ENCODE assay signal across 13 mouse cellular contexts in the genomic region with DNA sequence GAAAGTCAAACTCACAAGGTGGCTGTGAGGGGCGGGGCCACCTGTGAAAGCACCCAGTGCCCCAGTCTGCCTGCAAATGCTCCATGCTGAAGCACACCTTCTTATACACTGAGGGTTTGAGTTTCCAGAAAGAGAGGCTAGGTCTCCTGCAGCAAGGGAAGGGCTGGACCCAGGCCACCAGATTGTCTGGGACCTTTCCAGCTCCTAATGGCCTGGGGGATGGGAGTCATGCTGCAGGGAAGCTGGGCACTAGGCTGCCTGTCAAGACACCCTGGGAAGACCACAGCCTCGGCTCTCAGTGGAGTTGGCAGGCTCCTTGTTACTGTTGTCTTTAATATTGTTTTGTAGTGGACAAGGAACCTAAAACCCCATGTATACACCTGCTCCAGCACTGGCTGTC. TPM values are rescaled to one million over a fixed set of nuclear protein-coding genes. Genes with fewer than 3 reads are reported as not detected.
DNase-seq lines count a peak whose midpoint lies in the region; ATAC-seq and TF ChIP-seq lines count a peak whose summit lies in the region.
"Had no signal": no experiment of that assay in that cellular context is flagged by ENCODE, and none has a peak within 500 bp of the region (broad histone marks: within the 10 kb centered on the region; RNA-seq: fewer than 3 reads in every experiment).

No protein-coding gene starts in this region.

- TF ChIP-seq POLR2A in small intestine, adult 2 months (IDR thresholded peaks at IDR 0.05; ENCODE audit: low read depth, low read length): no peak

- no peak for ATAC-seq in forebrain, postnatal 0 days
- ATAC-seq in forebrain, embryonic 14.5 days: no peak
- no peak for ATAC-seq in liver, embryonic 12.5 days
- ATAC-seq in liver, embryonic 11.5 days (replicated peaks; ENCODE audit: low FRiP score): no peak
- no peak for ATAC-seq in heart, embryonic 16.5 days (replicated peaks; ENCODE audit: extremely low read depth, insufficient read depth, low FRiP score)

- no peaks in the 10 kb centered on the region for H3K36me3 ChIP-seq in forebrain, postnatal 0 days (ENCODE audit: insufficient read depth)
- 0 out of 2 replicates have a peak, but pooled peaks cover 4% of the 10 kb centered on the region for H3K36me3 ChIP-seq in forebrain, embryonic 14.5 days (ENCODE audit: control insufficient read depth, insufficient read depth, low read length)
- peaks cover 42% of the 10 kb centered on the region for H3K36me3 ChIP-seq in liver, embryonic 12.5 days
- peaks cover 4% of the 10 kb centered on the region for H3K36me3 ChIP-seq in liver, embryonic 11.5 days (ENCODE audit: control insufficient read depth, insufficient read depth, low read length)
- no peaks in the 10 kb centered on the region for H3K36me3 ChIP-seq in heart, embryonic 16.5 days (ENCODE audit: control insufficient read depth, insufficient read depth)
- H3K36me3 ChIP-seq in small intestine, adult 2 months (ENCODE audit: control insufficient read depth, insufficient read depth, low read length): no peaks in the 10 kb centered on the region

- TF ChIP-seq CTCF in forebrain, postnatal 0 days (IDR thresholded peaks at IDR 0.05; ENCODE audit: low read depth): no peak
- no peak for TF ChIP-seq CTCF in small intestine, adult 2 months (IDR thresholded peaks at IDR 0.05; ENCODE audit: extremely low read depth, insufficient read length, insufficient replicate concordance, low read depth, low read length)

- no peak overlapping the region for H3K27ac ChIP-seq in forebrain, postnatal 0 days (ENCODE audit: low read depth, low read length)
- no peak overlapping the region for H3K27ac ChIP-seq in forebrain, embryonic 14.5 days (ENCODE audit: low read depth, low read length)
- H3K27ac ChIP-seq in liver, embryonic 12.5 days: peak overlapping the region; percentile 54
- no peak overlapping the region for H3K27ac ChIP-seq in liver, embryonic 11.5 days (ENCODE audit: low read depth, low read length)
- H3K27ac ChIP-seq in heart, embryonic 16.5 days (ENCODE audit: low read length): peak overlapping the region; percentile 84
- H3K27ac ChIP-seq in small intestine, adult 2 months (ENCODE audit: insufficient read depth, low read depth, low read length): peak overlapping the region; percentile 53
- H3K27ac ChIP-seq: liver, embryonic 14.5 days; midbrain, embryonic 12.5 days had no signal

- no peak overlapping the region for H3K4me3 ChIP-seq in forebrain, postnatal 0 days (ENCODE audit: low read depth, low read length)
- no peak overlapping the region for H3K4me3 ChIP-seq in forebrain, embryonic 14.5 days (ENCODE audit: low read depth, low read length)
- H3K4me3 ChIP-seq in liver, embryonic 12.5 days: no peak overlapping the region
- H3K4me3 ChIP-seq in liver, embryonic 11.5 days (ENCODE audit: low read depth, low read length): no peak overlapping the region
- no peak overlapping the region for H3K4me3 ChIP-seq in heart, embryonic 16.5 days (ENCODE audit: low read length)
- H3K4me3 ChIP-seq in small intestine, adult 2 months (ENCODE audit: low read depth, low read length): no peak overlapping the region
- H3K4me3 ChIP-seq: midbrain, embryonic 12.5 days had no signal

- 67% methylated on average over 2 of the region's 2 CpGs for WGBS in forebrain, postnatal 0 days
- 74% methylated on average over 2 of the region's 2 CpGs for WGBS in forebrain, embryonic 14.5 days
- 79% methylated on average over 2 of the region's 2 CpGs for WGBS in liver, embryonic 12.5 days (ENCODE audit: insufficient replicate concordance)
- WGBS in liver, embryonic 11.5 days: 90% methylated on average over 2 of the region's 2 CpGs
- 49% methylated on average over 2 of the region's 2 CpGs for WGBS in heart, embryonic 16.5 days
- 33% methylated on average over 2 of the region's 2 CpGs for WGBS in small intestine, adult 2 months

- H3K4me2 ChIP-seq in forebrain, postnatal 0 days (ENCODE audit: low read depth): no peak overlapping the region
- no peak overlapping the region for H3K4me2 ChIP-seq in forebrain, embryonic 14.5 days (ENCODE audit: low read length)
- H3K4me2 ChIP-seq in liver, embryonic 12.5 days: no peak overlapping the region
- H3K4me2 ChIP-seq in liver, embryonic 11.5 days: no peak overlapping the region
- H3K4me2 ChIP-seq in heart, embryonic 16.5 days (ENCODE audit: low read depth, low read length): peak overlapping the region; percentile 16; the same call in 1 of the 2 replicates
- H3K4me2 ChIP-seq: midbrain, embryonic 12.5 days had no signal

- H3K27me3 ChIP-seq in forebrain, postnatal 0 days (ENCODE audit: insufficient read depth, low read length): no peaks in the 10 kb centered on the region
- H3K27me3 ChIP-seq in forebrain, embryonic 14.5 days (replicated peaks; ENCODE audit: control insufficient read depth, insufficient read depth, low read length): no peaks in the 10 kb centered on the region
- no peaks in the 10 kb centered on the region for H3K27me3 ChIP-seq in liver, embryonic 12.5 days (replicated peaks)
- no peaks in the 10 kb centered on the region for H3K27me3 ChIP-seq in liver, embryonic 11.5 days (replicated peaks; ENCODE audit: control insufficient read depth, insufficient read depth, low read length)
- H3K27me3 ChIP-seq in heart, embryonic 16.5 days (ENCODE audit: control insufficient read depth, insufficient read depth, low read length): no peaks in the 10 kb centered on the region
- no peaks in the 10 kb centered on the region for H3K27me3 ChIP-seq in small intestine, adult 2 months (ENCODE audit: control insufficient read depth, insufficient read depth, low read length)
- H3K27me3 ChIP-seq: midbrain, embryonic 12.5 days had no signal

- H3K4me1 ChIP-seq in forebrain, postnatal 0 days (ENCODE audit: insufficient read depth): no peaks in the 10 kb centered on the region
- H3K4me1 ChIP-seq in forebrain, embryonic 14.5 days (ENCODE audit: control insufficient read depth, insufficient read depth, low read length): no peaks in the 10 kb centered on the region
- peaks cover 87% of the 10 kb centered on the region for H3K4me1 ChIP-seq in liver, embryonic 12.5 days
- H3K4me1 ChIP-seq in liver, embryonic 11.5 days (replicated peaks; ENCODE audit: control insufficient read depth, insufficient read depth, low read length): peaks cover 49% of the 10 kb centered on the region
- H3K4me1 ChIP-seq in heart, embryonic 16.5 days (ENCODE audit: control insufficient read depth, insufficient read depth, low read length): peaks cover 51% of the 10 kb centered on the region
- H3K4me1 ChIP-seq in small intestine, adult 2 months (ENCODE audit: control insufficient read depth, insufficient read depth, insufficient read length, low read length): peaks cover 45% of the 10 kb centered on the region
- H3K4me1 ChIP-seq: midbrain, embryonic 12.5 days had no signal

- DNase-seq in forebrain, postnatal 0 days: no peak
- DNase-seq in forebrain, embryonic 14.5 days (ENCODE audit: low spot score): no peak
- no peak for DNase-seq in liver, embryonic 11.5 days (ENCODE audit: low spot score)
- no peak for DNase-seq in layer of hippocampus, postnatal 14 days (ENCODE audit: low spot score in 2 of 2)
- no peak for DNase-seq in kidney, adult 11 months
- DNase-seq: cerebellum, adult 8-10 months had no signal

- H3K9me3 ChIP-seq in forebrain, postnatal 0 days (ENCODE audit: low read length): no peaks in the 10 kb centered on the region
- no peaks in the 10 kb centered on the region for H3K9me3 ChIP-seq in forebrain, embryonic 14.5 days (replicated peaks; ENCODE audit: control insufficient read depth, low read length)
- H3K9me3 ChIP-seq in liver, embryonic 12.5 days (replicated peaks): no peaks in the 10 kb centered on the region
- no peaks in the 10 kb centered on the region for H3K9me3 ChIP-seq in liver, embryonic 11.5 days (ENCODE audit: control insufficient read depth, low read length)
- no peaks in the 10 kb centered on the region for H3K9me3 ChIP-seq in heart, embryonic 16.5 days (replicated peaks; ENCODE audit: control insufficient read depth, low read length)
- H3K9me3 ChIP-seq: midbrain, embryonic 12.5 days had no signal

- 0 out of 2 replicates have a peak overlapping the region, but pooled peaks have one; percentile 6 for H3K9ac ChIP-seq in forebrain, postnatal 0 days
- no peak overlapping the region for H3K9ac ChIP-seq in forebrain, embryonic 14.5 days (ENCODE audit: low read length)
- peak overlapping the region; percentile 9; the same call in 1 of the 2 replicates for H3K9ac ChIP-seq in liver, embryonic 12.5 days
- H3K9ac ChIP-seq in liver, embryonic 11.5 days (ENCODE audit: low read depth, low read length): no peak overlapping the region
- H3K9ac ChIP-seq in heart, embryonic 16.5 days (ENCODE audit: low read length): peak overlapping the region; percentile 34
- H3K9ac ChIP-seq: liver, embryonic 14.5 days; midbrain, embryonic 12.5 days had no signal

RNA-seq across cellular contexts. Expression of a gene that starts 8.3 kb away (rescaled TPM):
- 32.2 and 34.4 TPM in 2 replicates for total RNA-seq in forebrain, postnatal 0 days (2014; rRNA removed)
- polyA plus RNA-seq in forebrain, postnatal 0 days (2015; fragmentation: Nextera tagmentation; extraction: Ambion mirVana): 35.1 and 35.8 TPM in 2 replicates
- 42.5 TPM in 2 replicates for polyA plus RNA-seq in forebrain, embryonic 14.5 days (2014; fragmentation: Nextera tagmentation; extraction: Ambion mirVana)
- 22.1 and 23.3 TPM in 2 replicates for polyA plus RNA-seq in liver, embryonic 12.5 days (2016; fragmentation: Nextera tagmentation; extraction: Ambion mirVana)
- polyA plus RNA-seq in liver, embryonic 11.5 days (2014; fragmentation: Nextera tagmentation; extraction: Ambion mirVana): 31.6 and 33.9 TPM in 2 replicates
- polyA plus RNA-seq in heart, embryonic 16.5 days (2015; fragmentation: Nextera tagmentation; extraction: Ambion mirVana): 40.4 and 41.8 TPM in 2 replicates
- polyA plus RNA-seq in small intestine, adult 2 months (2012; rRNA removed): 17.1 and 34.6 TPM in 2 replicates
- 10 to 100 TPM; 37.3 to 39.9 TPM for total RNA-seq in layer of hippocampus, postnatal 14 days (2021)

RNA-seq across cellular contexts. Expression of a gene that starts 24.1 kb away (rescaled TPM):
- 2.2 and 2.5 TPM in 2 replicates for total RNA-seq in forebrain, postnatal 0 days (2014; rRNA removed)
- polyA plus RNA-seq in forebrain, postnatal 0 days (2015; fragmentation: Nextera tagmentation; extraction: Ambion mirVana): 5.9 and 6.0 TPM in 2 replicates
- 1.8 and 2.3 TPM in 2 replicates for polyA plus RNA-seq in forebrain, embryonic 14.5 days (2014; fragmentation: Nextera tagmentation; extraction: Ambion mirVana)
- 0.51 and 0.62 TPM in 2 replicates for polyA plus RNA-seq in liver, embryonic 12.5 days (2016; fragmentation: Nextera tagmentation; extraction: Ambion mirVana)
- 1.4 and 1.9 TPM in 2 replicates for polyA plus RNA-seq in liver, embryonic 11.5 days (2014; fragmentation: Nextera tagmentation; extraction: Ambion mirVana)
- polyA plus RNA-seq in heart, embryonic 16.5 days (2015; fragmentation: Nextera tagmentation; extraction: Ambion mirVana): 2.4 and 2.7 TPM in 2 replicates
- 3.8 and 4.4 TPM in 2 replicates for polyA plus RNA-seq in small intestine, adult 2 months (2012; rRNA removed)
- 1 to 10 TPM; 4.1 to 4.6 TPM for total RNA-seq in layer of hippocampus, postnatal 14 days (2021)

RNA-seq across cellular contexts. Expression of a gene that starts 35.2 kb away (rescaled TPM):
- total RNA-seq in forebrain, postnatal 0 days (2014; rRNA removed): 40.6 and 45.9 TPM in 2 replicates
- 30.0 and 30.6 TPM in 2 replicates for polyA plus RNA-seq in forebrain, postnatal 0 days (2015; fragmentation: Nextera tagmentation; extraction: Ambion mirVana)
- polyA plus RNA-seq in forebrain, embryonic 14.5 days (2014; fragmentation: Nextera tagmentation; extraction: Ambion mirVana): 27.1 and 32.3 TPM in 2 replicates
- polyA plus RNA-seq in liver, embryonic 12.5 days (2016; fragmentation: Nextera tagmentation; extraction: Ambion mirVana): 61.1 and 61.5 TPM in 2 replicates
- 85.9 and 87.5 TPM in 2 replicates for polyA plus RNA-seq in liver, embryonic 11.5 days (2014; fragmentation: Nextera tagmentation; extraction: Ambion mirVana)
- 84.0 and 86.1 TPM in 2 replicates for polyA plus RNA-seq in heart, embryonic 16.5 days (2015; fragmentation: Nextera tagmentation; extraction: Ambion mirVana)
- polyA plus RNA-seq in small intestine, adult 2 months (2012; rRNA removed): 183 and 517 TPM in 2 replicates
- 10 to 100 TPM; 23.2 to 24.2 TPM for total RNA-seq in layer of hippocampus, postnatal 14 days (2021)

RNA-seq across cellular contexts. Expression of a gene that starts 43.5 kb away (rescaled TPM):
- total RNA-seq in forebrain, postnatal 0 days (2014; rRNA removed): 2.3 and 3.2 TPM in 2 replicates
- 0.69 and 1.1 TPM in 2 replicates for polyA plus RNA-seq in forebrain, postnatal 0 days (2015; fragmentation: Nextera tagmentation; extraction: Ambion mirVana)
- 0.30 and 0.67 TPM in 2 replicates for polyA plus RNA-seq in forebrain, embryonic 14.5 days (2014; fragmentation: Nextera tagmentation; extraction: Ambion mirVana)
- not detected in 2 replicates for polyA plus RNA-seq in liver, embryonic 12.5 days (2016; fragmentation: Nextera tagmentation; extraction: Ambion mirVana)
- polyA plus RNA-seq in liver, embryonic 11.5 days (2014; fragmentation: Nextera tagmentation; extraction: Ambion mirVana): not detected in 2 replicates
- 0.11 TPM in 1 of 2 replicates, not detected in the other for polyA plus RNA-seq in heart, embryonic 16.5 days (2015; fragmentation: Nextera tagmentation; extraction: Ambion mirVana)
- polyA plus RNA-seq in small intestine, adult 2 months (2012; rRNA removed): 1.8 and 11.8 TPM in 2 replicates
- total RNA-seq in layer of hippocampus, postnatal 14 days (2021): under 1 TPM in 1 of 2 experiments, not detected in 1; 0.79 TPM
- polyA plus RNA-seq: gonadal fat pad, adult 2 months; kidney, embryonic 14.5 days had no signal

RNA-seq across cellular contexts. Expression of a gene that starts 46.0 kb away (rescaled TPM):
- 154 and 163 TPM in 2 replicates for total RNA-seq in forebrain, postnatal 0 days (2014; rRNA removed)
- polyA plus RNA-seq in forebrain, postnatal 0 days (2015; fragmentation: Nextera tagmentation; extraction: Ambion mirVana): 126 and 136 TPM in 2 replicates
- polyA plus RNA-seq in forebrain, embryonic 14.5 days (2014; fragmentation: Nextera tagmentation; extraction: Ambion mirVana): 102 and 109 TPM in 2 replicates
- 5.1 and 5.6 TPM in 2 replicates for polyA plus RNA-seq in liver, embryonic 12.5 days (2016; fragmentation: Nextera tagmentation; extraction: Ambion mirVana)
- 8.2 and 11.1 TPM in 2 replicates for polyA plus RNA-seq in liver, embryonic 11.5 days (2014; fragmentation: Nextera tagmentation; extraction: Ambion mirVana)
- 27.4 and 28.5 TPM in 2 replicates for polyA plus RNA-seq in heart, embryonic 16.5 days (2015; fragmentation: Nextera tagmentation; extraction: Ambion mirVana)
- 6.7 and 11.7 TPM in 2 replicates for polyA plus RNA-seq in small intestine, adult 2 months (2012; rRNA removed)
- total RNA-seq in layer of hippocampus, postnatal 14 days (2021): 100 to 1,000 TPM in 1 of 2 experiments, 10 to 100 TPM in 1; 93.0 to 104 TPM

Comparison
In these comparisons a context has a peak if more than half of its experiments do, and no peak if none do; other contexts are left out.
1. H3K27ac ChIP-seq: peak in liver, embryonic 12.5 days (single experiment), heart, embryonic 16.5 days (single experiment) and small intestine, adult 2 months (single experiment); none in forebrain, postnatal 0 days (single experiment), forebrain, embryonic 14.5 days (single experiment) and liver, embryonic 11.5 days (single experiment).
2. H3K9ac ChIP-seq: peak in forebrain, postnatal 0 days (single experiment), liver, embryonic 12.5 days (single experiment) and heart, embryonic 16.5 days (single experiment); none in forebrain, embryonic 14.5 days (single experiment) and liver, embryonic 11.5 days (single experiment).